Mouse (Mus musculus): ENCODE data around the gene Copg2.

- no peak for TF ChIP-seq POLR2A (IDR thresholded peaks at IDR 0.05; ENCODE audit: insufficient read depth, low read depth, low read length)
- no peak for TF ChIP-seq CTCF (IDR thresholded peaks at IDR 0.05)
- TF ChIP-seq EP300 (IDR thresholded peaks at IDR 0.05; ENCODE audit: insufficient read depth, low read depth, low read length): no peak
These were observed 30.1 kb downstream of the Copg2 start for GRCm38 (mm10) chr6:30866501-30866900.

Data from heart, adult 2 months (tissue).